Mouse (Mus musculus): ENCODE measurements around the gene Spen. TPM values are rescaled to one million over a fixed set of nuclear protein-coding genes. Genes with fewer than 3 reads are reported as not detected.

Gene Spen
- polyA plus RNA-seq, 1 experiment from 2014 or later: 6.2 TPM

DNA sequence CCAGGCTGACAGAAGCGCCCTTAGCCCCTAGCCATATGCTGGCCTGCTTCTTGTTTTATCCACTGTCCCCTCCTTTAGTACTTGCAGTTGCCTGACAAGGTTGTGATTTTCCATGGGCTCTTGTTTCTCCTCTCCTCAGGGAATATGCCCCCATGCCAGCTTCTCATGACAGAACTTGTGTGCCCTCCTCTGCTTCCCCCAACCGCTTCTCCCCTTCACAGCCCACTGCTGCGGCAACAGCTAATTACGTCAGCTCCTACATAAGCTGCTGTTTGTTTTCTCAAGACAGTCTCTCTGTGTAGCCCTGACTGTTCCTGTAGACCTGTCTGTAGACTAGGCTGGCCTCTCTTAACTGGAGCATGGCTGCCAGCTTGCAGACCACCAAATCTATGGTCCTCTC lies 82.9 kb downstream of the Spen start:
- Histone ChIP-seq H3K9me3 (replicated peaks; ENCODE audit: low read length) (no peaks in the 10 kb centered on the region), H3K27ac (no peak overlapping the region), H3K27me3 (ENCODE audit: insufficient read depth, low read length) (no peaks in the 10 kb centered on the region), H3K4me2 (ENCODE audit: low read length) (no peak overlapping the region), H3K36me3 (ENCODE audit: insufficient read depth, low read length) (peaks cover 9% of the 10 kb centered on the region; the same call in 1 of the 2 replicates), H3K4me1 (replicated peaks; ENCODE audit: insufficient read depth, low read length) (peaks cover 8% of the 10 kb centered on the region; the same call in 1 of the 2 replicates), H3K9ac (ENCODE audit: low read depth, low read length) (no peak overlapping the region), H3K4me3 (replicated peaks; ENCODE audit: low read depth, low read length) (no peak overlapping the region)
- 62% methylated on average over 4 of the region's 4 CpGs for WGBS
- peak; percentile 31 for DNase-seq (ENCODE audit: low spot score)
- no peak for TF ChIP-seq CTCF (IDR thresholded peaks at IDR 0.05; ENCODE audit: low read depth)
- ATAC-seq (replicated peaks; ENCODE audit: low FRiP score, low read depth): no peak

- no peak overlapping the region for H3K4me3 ChIP-seq (replicated peaks; ENCODE audit: low read depth, low read length)
- no peak overlapping the region for H3K27ac ChIP-seq
- no peak for ATAC-seq (replicated peaks; ENCODE audit: low FRiP score, low read depth)
- no peaks in the 10 kb centered on the region for H3K9me3 ChIP-seq (replicated peaks; ENCODE audit: low read length)
- no peak overlapping the region for H3K9ac ChIP-seq (ENCODE audit: low read depth, low read length)
- TF ChIP-seq CTCF (IDR thresholded peaks at IDR 0.05; ENCODE audit: low read depth): no peak
- H3K27me3 ChIP-seq (ENCODE audit: insufficient read depth, low read length): no peaks in the 10 kb centered on the region
- DNase-seq (ENCODE audit: low spot score): no peak
- no peak overlapping the region for H3K4me2 ChIP-seq (ENCODE audit: low read length)
- 75% methylated on average over 14 of the region's 14 CpGs for WGBS
- H3K4me1 ChIP-seq (replicated peaks; ENCODE audit: insufficient read depth, low read length): peaks cover 8% of the 10 kb centered on the region; the same call in 1 of the 2 replicates
- peaks cover 9% of the 10 kb centered on the region; the same call in 1 of the 2 replicates for H3K36me3 ChIP-seq (ENCODE audit: insufficient read depth, low read length)
Observed at GRCm38 (mm10) chr4:141454581-141455350, 83.6 kb downstream of the Spen start.

DNA sequence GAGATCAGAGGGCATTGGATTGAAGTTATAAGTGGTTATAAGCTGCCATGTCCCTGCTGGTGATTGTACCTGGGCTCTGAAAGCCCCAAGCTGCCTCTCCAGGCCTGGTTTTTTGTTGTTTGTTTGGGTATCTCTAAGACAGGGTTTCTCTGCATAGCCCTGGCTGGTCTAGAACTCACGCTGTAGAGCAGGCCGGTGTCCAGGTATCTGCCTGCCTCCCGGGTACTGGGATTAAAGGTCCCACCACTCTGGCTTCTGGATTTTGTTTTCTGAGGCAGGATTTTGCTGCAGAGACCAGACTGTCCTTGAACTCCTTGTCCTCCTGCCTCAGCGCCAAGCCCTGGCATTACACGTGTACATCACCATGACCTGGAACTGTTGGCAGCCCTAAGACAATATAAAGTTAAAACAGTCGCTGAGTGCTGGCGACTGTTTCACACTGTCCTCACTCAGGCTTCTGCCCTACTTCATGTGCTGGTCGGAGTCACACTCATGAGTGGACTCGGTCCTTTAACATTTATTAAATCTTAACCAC lies 86.4 kb downstream of the Spen start:
- Histone ChIP-seq H3K9me3 (replicated peaks; ENCODE audit: low read length) (no peaks in the 10 kb centered on the region), H3K4me3 (replicated peaks; ENCODE audit: low read depth, low read length) (no peak overlapping the region), H3K9ac (ENCODE audit: low read depth, low read length) (no peak overlapping the region), H3K4me2 (ENCODE audit: low read length) (no peak overlapping the region), H3K36me3 (ENCODE audit: insufficient read depth, low read length) (peaks cover 30% of the 10 kb centered on the region; the same call in 1 of the 2 replicates), H3K27me3 (ENCODE audit: insufficient read depth, low read length) (no peaks in the 10 kb centered on the region), H3K4me1 (replicated peaks; ENCODE audit: insufficient read depth, low read length) (no peaks in the 10 kb centered on the region; the same call in 1 of the 2 replicates), H3K27ac (no peak overlapping the region)
- ATAC-seq (replicated peaks; ENCODE audit: low FRiP score, low read depth) (no peak), DNase-seq (ENCODE audit: low spot score) (no peak)
- TF ChIP-seq CTCF (IDR thresholded peaks at IDR 0.05; ENCODE audit: low read depth): no peak
- 91% methylated on average over 9 of the region's 9 CpGs for WGBS

GRCm38 (mm10) chr4:141451251-141451650 lies 87.1 kb downstream of the Spen start:
- no peak overlapping the region for H3K4me2 ChIP-seq (ENCODE audit: low read length)
- no peak for DNase-seq (ENCODE audit: low spot score)
- ATAC-seq (replicated peaks; ENCODE audit: low FRiP score, low read depth): no peak
- peaks cover 30% of the 10 kb centered on the region; the same call in 1 of the 2 replicates for H3K36me3 ChIP-seq (ENCODE audit: insufficient read depth, low read length)
- no peak for TF ChIP-seq CTCF (IDR thresholded peaks at IDR 0.05; ENCODE audit: low read depth)
- no peak overlapping the region for H3K4me3 ChIP-seq (replicated peaks; ENCODE audit: low read depth, low read length)
- H3K27me3 ChIP-seq (ENCODE audit: insufficient read depth, low read length): no peaks in the 10 kb centered on the region
- H3K27ac ChIP-seq: no peak overlapping the region
- H3K9ac ChIP-seq (ENCODE audit: low read depth, low read length): no peak overlapping the region
- 87% methylated on average over 2 of the region's 2 CpGs for WGBS
- H3K9me3 ChIP-seq (replicated peaks; ENCODE audit: low read length): no peaks in the 10 kb centered on the region
- H3K4me1 ChIP-seq (replicated peaks; ENCODE audit: insufficient read depth, low read length): no peaks in the 10 kb centered on the region; the same call in 1 of the 2 replicates

- H3K36me3 ChIP-seq (ENCODE audit: insufficient read depth, low read length): peaks cover 21% of the 10 kb centered on the region; the same call in 1 of the 2 replicates
- TF ChIP-seq CTCF (IDR thresholded peaks at IDR 0.05; ENCODE audit: low read depth): no peak
- no peak for DNase-seq (ENCODE audit: low spot score)
- peaks cover 8% of the 10 kb centered on the region for H3K4me1 ChIP-seq (replicated peaks; ENCODE audit: insufficient read depth, low read length)
- H3K27ac ChIP-seq: no peak overlapping the region
- 65% methylated on average over 7 of the region's 7 CpGs for WGBS
- ATAC-seq (replicated peaks; ENCODE audit: low FRiP score, low read depth): no peak
- H3K9me3 ChIP-seq (replicated peaks; ENCODE audit: low read length): no peaks in the 10 kb centered on the region
- H3K27me3 ChIP-seq (ENCODE audit: insufficient read depth, low read length): no peaks in the 10 kb centered on the region
- H3K9ac ChIP-seq (ENCODE audit: low read depth, low read length): no peak overlapping the region
- H3K4me2 ChIP-seq (ENCODE audit: low read length): no peak overlapping the region
- H3K4me3 ChIP-seq (replicated peaks; ENCODE audit: low read depth, low read length): no peak overlapping the region
Observed at GRCm38 (mm10) chr4:141446211-141446610, 92.2 kb downstream of the Spen start.

DNA sequence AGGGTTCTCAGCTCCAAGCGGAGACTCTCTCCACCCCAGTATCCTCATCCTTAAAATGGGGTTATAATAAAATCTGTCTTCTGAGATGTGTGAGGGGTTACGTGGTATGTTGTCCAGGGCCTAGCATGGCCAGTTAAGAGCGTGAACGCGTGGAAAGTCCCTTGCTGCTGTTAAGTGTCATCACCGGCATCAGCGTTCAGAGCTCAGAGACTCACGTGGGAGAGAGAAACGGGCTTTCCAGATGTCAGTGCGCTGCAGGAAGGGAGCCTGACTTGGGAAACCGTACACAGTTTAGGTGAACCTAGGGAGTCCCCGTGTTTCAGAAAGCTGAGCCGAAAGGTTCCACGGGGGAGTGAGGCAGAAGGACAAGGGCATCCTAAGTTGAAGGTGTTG lies 93.1 kb downstream of the Spen start:
- Histone ChIP-seq H3K4me2 (ENCODE audit: low read length) (peak overlapping the region; percentile 95), H3K36me3 (ENCODE audit: insufficient read depth, low read length) (peaks cover 21% of the 10 kb centered on the region; the same call in 1 of the 2 replicates), H3K4me1 (replicated peaks; ENCODE audit: insufficient read depth, low read length) (peaks cover 8% of the 10 kb centered on the region), H3K27ac (no peak overlapping the region), H3K9ac (ENCODE audit: low read depth, low read length) (peak overlapping the region; percentile 96), H3K27me3 (ENCODE audit: insufficient read depth, low read length) (no peaks in the 10 kb centered on the region), H3K4me3 (replicated peaks; ENCODE audit: low read depth, low read length) (peak overlapping the region; percentile 99), H3K9me3 (replicated peaks; ENCODE audit: low read length) (no peaks in the 10 kb centered on the region)
- DNase-seq (ENCODE audit: low spot score) (no peak), ATAC-seq (replicated peaks; ENCODE audit: low FRiP score, low read depth) (no peak)
- WGBS: 4% methylated on average over 14 of the region's 14 CpGs
- no peak for TF ChIP-seq CTCF (IDR thresholded peaks at IDR 0.05; ENCODE audit: low read depth)
